Mouse (Mus musculus) midbrain, embryonic 11.5 days (tissue): Measurements from ENCODE around the gene Emid1. TPM values are rescaled to one million over a fixed set of nuclear protein-coding genes. Genes with fewer than 3 reads are reported as not detected.
"Not testable (repeated sequence)": the region's sequence is repeated elsewhere in the genome, so short reads cannot be mapped to it uniquely, and the experiment has no call there.

Source experiments
- ATAC-seq: fragments of 200-750 bp; cut with Nextera tagmentation; 2 replicates; pipeline ENCODE4 v1.8.0; 2017; ENCODE audit warnings: moderate TSS enrichment, moderate library complexity; ENCODE audit not compliant: low FRiP score
- DNase-seq: peaks from one replicate; pipeline ENCODE4 v3.0.0; 2015; ENCODE audit warnings: low spot score; ENCODE audit errors: missing footprints
- H3K27ac ChIP-seq: fragments of 300-500 bp; sonication (generic); 2 replicates; pipeline ENCODE4 v1.5.1; 2014; ENCODE audit warnings: low read depth, low read length
- H3K27me3 ChIP-seq: fragments of 300-500 bp; sonication (generic); 2 replicates; pipeline ENCODE4 v1.6.1; 2014; ENCODE audit warnings: mild to moderate bottlenecking, low read length, moderate library complexity, mixed read lengths; ENCODE audit not compliant: control insufficient read depth, insufficient read depth
- H3K36me3 ChIP-seq: fragments of 300-500 bp; sonication (generic); 2 replicates; pipeline ENCODE4 v1.6.1; 2014; ENCODE audit warnings: mild to moderate bottlenecking, low read length, moderate library complexity, mixed read lengths; ENCODE audit not compliant: control insufficient read depth, insufficient read depth
- H3K4me1 ChIP-seq: fragments of 300-500 bp; sonication (generic); 2 replicates; pipeline ENCODE4 v1.6.1; 2014; ENCODE audit warnings: low read length; ENCODE audit not compliant: control insufficient read depth, insufficient read depth
- H3K4me2 ChIP-seq: fragments of 300-500 bp; sonication (generic); 2 replicates; pipeline ENCODE4 v1.6.1; 2014; ENCODE audit warnings: mild to moderate bottlenecking, moderate library complexity
- H3K4me3 ChIP-seq: fragments of 300-500 bp; sonication (generic); 2 replicates; pipeline ENCODE4 v1.5.1; 2014; ENCODE audit warnings: low read depth, low read length
- H3K9ac ChIP-seq: fragments of 300-500 bp; sonication (generic); 2 replicates; pipeline ENCODE4 v1.6.1; 2014; ENCODE audit warnings: low read length
- H3K9me3 ChIP-seq: fragments of 300-500 bp; sonication (generic); 2 replicates; pipeline ENCODE4 v1.6.1; 2016; ENCODE audit warnings: low read length; ENCODE audit not compliant: control insufficient read depth
- WGBS: fragments of 180-500 bp; shearing (Covaris S2); extraction: QIAGEN DNeasy Blood & Tissue Kit; methylation state at CpG from one replicate; pipeline ENCODE4 v1.1.7; 2014; 5-methylcytosine and 5-hydroxymethylcytosine counted together
- polyA plus RNA-seq: library from polyadenylated mRNA; unstranded; fragments of >200 nt; fragmentation: Nextera tagmentation; extraction: Ambion mirVana; gene quantifications from 2 replicates; pipeline ENCODE4 v1.2.1, GENCODE M21; 2014

Emid1 gene
- polyA plus RNA-seq, 1 experiment from 2014 or later, result 13.7 TPM

GRCm38 (mm10) chr11:5095877-5096276 is 56.2 kb downstream of the Emid1 start:
- Histone ChIP-seq H3K36me3 (peaks cover 10% of the 10 kb centered on the region; the same call in 1 of the 2 replicates), H3K27me3 (no peaks in the 10 kb centered on the region), H3K4me1 (peaks cover 22% of the 10 kb centered on the region), H3K4me3 (no peak overlapping the region), H3K9ac (no peak overlapping the region), H3K9me3 (no peaks in the 10 kb centered on the region), H3K4me2 (no peak overlapping the region), H3K27ac (no peak overlapping the region)
- ATAC-seq, result no peak
- WGBS, result 89% methylated on average over 5 of the region's 5 CpGs
- no peak for DNase-seq

GRCm38 (mm10) chr11:5091706-5092105 is 60.4 kb downstream of the Emid1 start:
- Histone ChIP-seq H3K36me3 (peaks cover 29% of the 10 kb centered on the region), H3K9ac (no peak overlapping the region), H3K27me3 (no peaks in the 10 kb centered on the region), H3K27ac (no peak overlapping the region), H3K9me3 (no peaks in the 10 kb centered on the region), H3K4me2 (no peak overlapping the region), H3K4me3 (no peak overlapping the region), H3K4me1 (peaks cover 5% of the 10 kb centered on the region; the same call in 1 of the 2 replicates)
- WGBS, result 51% methylated on average over 2 of the region's 2 CpGs
- DNase-seq, result no peak
- no peak for ATAC-seq

- 96% methylated on average over 1 of the region's 1 CpGs for WGBS
These were observed 62.9 kb downstream of the Emid1 start for GRCm38 (mm10) chr11:5089147-5089546.

GRCm38 (mm10) chr11:5076843-5077242 is 75.2 kb downstream of the Emid1 start:
- peaks cover 33% of the 10 kb centered on the region for H3K36me3 ChIP-seq
- peak; percentile 87 for DNase-seq
- not testable (repeated sequence) for H3K27ac ChIP-seq, H3K27me3 ChIP-seq, H3K9me3 ChIP-seq, H3K4me1 ChIP-seq, H3K4me3 ChIP-seq, H3K4me2 ChIP-seq, H3K9ac ChIP-seq, ATAC-seq
- 96% methylated on average over 3 of the region's 5 CpGs for WGBS

More at GRCm38 (mm10) chr11:5089147-5089546, 62.9 kb downstream of the Emid1 start:
- H3K9me3 ChIP-seq, result no peaks in the 10 kb centered on the region
- H3K4me2 ChIP-seq, result no peak overlapping the region
- no peak overlapping the region for H3K4me3 ChIP-seq
- DNase-seq, result no peak
- no peaks in the 10 kb centered on the region for H3K27me3 ChIP-seq
- H3K27ac ChIP-seq, result no peak overlapping the region
- no peak for ATAC-seq
- no peaks in the 10 kb centered on the region for H3K4me1 ChIP-seq
- H3K9ac ChIP-seq, result no peak overlapping the region
- peaks cover 38% of the 10 kb centered on the region for H3K36me3 ChIP-seq

GRCm38 (mm10) chr11:5075760-5076159 is 76.3 kb downstream of the Emid1 start:
- DNase-seq, result no peak
- no peaks in the 10 kb centered on the region for H3K27me3 ChIP-seq
- H3K27ac ChIP-seq, result no peak overlapping the region
- no peak overlapping the region for H3K4me2 ChIP-seq
- no peak overlapping the region for H3K4me3 ChIP-seq
- no peaks in the 10 kb centered on the region for H3K4me1 ChIP-seq
- no peak for ATAC-seq
- H3K9me3 ChIP-seq, result no peaks in the 10 kb centered on the region
- H3K9ac ChIP-seq, result no peak overlapping the region
- H3K36me3 ChIP-seq, result peaks cover 37% of the 10 kb centered on the region

- Histone ChIP-seq H3K9ac (no peak overlapping the region), H3K36me3 (peaks cover 39% of the 10 kb centered on the region), H3K9me3 (no peaks in the 10 kb centered on the region), H3K27me3 (no peaks in the 10 kb centered on the region), H3K27ac (no peak overlapping the region), H3K4me1 (no peaks in the 10 kb centered on the region), H3K4me3 (no peak overlapping the region), H3K4me2 (no peak overlapping the region)
- ATAC-seq, result peak; percentile 44; the same call in 1 of the 2 replicates
- WGBS, result 74% methylated on average over 4 of the region's 4 CpGs
- no peak for DNase-seq
These were observed 77.2 kb downstream of the Emid1 start for GRCm38 (mm10) chr11:5074882-5075281.

GRCm38 (mm10) chr11:5068126-5068971 is 83.7 kb downstream of the Emid1 start:
- Histone ChIP-seq H3K27ac (no peak overlapping the region), H3K9me3 (no peaks in the 10 kb centered on the region), H3K36me3 (peaks cover 42% of the 10 kb centered on the region), H3K4me1 (peaks cover 9% of the 10 kb centered on the region), H3K4me2 (no peak overlapping the region), H3K4me3 (no peak overlapping the region), H3K27me3 (peaks cover 15% of the 10 kb centered on the region), H3K9ac (no peak overlapping the region)
- DNase-seq, result no peak
- ATAC-seq, result no peak
- WGBS, result 88% methylated on average over 9 of the region's 9 CpGs

GRCm38 (mm10) chr11:5067063-5067462 is 85.0 kb downstream of the Emid1 start:
- Histone ChIP-seq H3K4me3 (no peak overlapping the region), H3K4me2 (no peak overlapping the region), H3K9ac (no peak overlapping the region), H3K27me3 (peaks cover 28% of the 10 kb centered on the region), H3K27ac (no peak overlapping the region), H3K4me1 (peaks cover 18% of the 10 kb centered on the region), H3K36me3 (peaks cover 32% of the 10 kb centered on the region), H3K9me3 (no peaks in the 10 kb centered on the region)
- no peak for ATAC-seq
- DNase-seq, result peak; percentile 84

GRCm38 (mm10) chr11:5065056-5065821 is 86.8 kb downstream of the Emid1 start, which contains the start of gene Gas2l1:
Gene Gas2l1 (minus strand): TSS chr11:5065327.
- ATAC-seq, result peak; percentile 84
- peaks cover 17% of the 10 kb centered on the region for H3K36me3 ChIP-seq
- under 1% methylated on average over 42 of the region's 50 CpGs for WGBS
- peaks cover 45% of the 10 kb centered on the region for H3K27me3 ChIP-seq
- H3K9ac ChIP-seq, result peak within 1 kb of the TSS; percentile 73
- H3K4me1 ChIP-seq, result peaks cover 32% of the 10 kb centered on the region
- H3K27ac ChIP-seq, result peak within 1 kb of the TSS; percentile 5; the same call in 1 of the 2 replicates
- H3K9me3 ChIP-seq, result no peaks in the 10 kb centered on the region
- peak; percentile 99 for DNase-seq
- H3K4me2 ChIP-seq, result peak within 1 kb of the TSS; percentile 83
- H3K4me3 ChIP-seq, result peak within 1 kb of the TSS; percentile 67
